Mouse (Mus musculus) thymus, adult 2 months (tissue): ENCODE data around the gene Ccdc70. TPM values are rescaled to one million over a fixed set of nuclear protein-coding genes. Genes with fewer than 3 reads are reported as not detected.
"Not testable (repeated sequence)": the region's sequence is repeated elsewhere in the genome, so short reads cannot be mapped to it uniquely, and the experiment has no call there.

Experiments
- DNase-seq: peaks from one replicate; pipeline ENCODE4 v3.0.0; 2021
- H3K27ac ChIP-seq: fragments of 200-500 bp; 2 replicates; pipeline ENCODE4 v1.5.1; 2012; ENCODE audit warnings: low read length, control low read depth; ENCODE audit not compliant: control insufficient read depth, insufficient read depth
- H3K27me3 ChIP-seq: fragments of 200-500 bp; 2 replicates; pipeline ENCODE4 v1.6.1; 2012; ENCODE audit warnings: mild to moderate bottlenecking, low read length, moderate library complexity, mixed read lengths; ENCODE audit not compliant: control insufficient read depth, insufficient read depth
- H3K36me3 ChIP-seq: fragments of 200-500 bp; 2 replicates; pipeline ENCODE4 v1.6.1; 2012; ENCODE audit warnings: mild to moderate bottlenecking, low read length, moderate library complexity; ENCODE audit not compliant: control insufficient read depth, insufficient read depth
- H3K4me1 ChIP-seq: fragments of 200-500 bp; replicated peaks from 2 replicates; pipeline ENCODE4 v1.6.1; 2012; ENCODE audit warnings: low read length; ENCODE audit not compliant: control insufficient read depth, insufficient read depth
- H3K4me3 ChIP-seq: fragments of 200-500 bp; 2 replicates; pipeline ENCODE4 v1.5.1; 2012; ENCODE audit warnings: mild to moderate bottlenecking, low read length, control low read depth, moderate library complexity; ENCODE audit not compliant: control insufficient read depth, insufficient read depth
- CTCF ChIP-seq: fragments of 200-500 bp; IDR thresholded peaks from 2 replicates; pipeline ENCODE4 v1.5.1; 2012; ENCODE audit warnings: mild to moderate bottlenecking, control low read depth, low read length, moderate library complexity, borderline replicate concordance; ENCODE audit not compliant: control insufficient read depth, poor library complexity, insufficient read depth; ENCODE audit errors: extremely low read depth
- POLR2A ChIP-seq: fragments of 200-500 bp; IDR thresholded peaks from 2 replicates; pipeline ENCODE4 v1.6.1; 2012; ENCODE audit warnings: mild to moderate bottlenecking, low read length, control low read depth, moderate library complexity; ENCODE audit not compliant: control insufficient read depth, poor library complexity, insufficient read depth; ENCODE audit errors: extremely low read depth
- WGBS: fragments of 180-500 bp; shearing (Covaris S2); methylation state at CpG from one replicate; pipeline ENCODE4 v1.1.7; 2018; 5-methylcytosine and 5-hydroxymethylcytosine counted together
- polyA plus RNA-seq: library from polyadenylated mRNA; depleted of rRNA; stranded (reverse); fragments of >200 nt; gene quantifications from 2 replicates; pipeline ENCODE4 v1.2.3, GENCODE M21; 2012; rRNA removed

The Ccdc70 gene
- polyA plus RNA-seq, result not detected in 2 replicates

DNA sequence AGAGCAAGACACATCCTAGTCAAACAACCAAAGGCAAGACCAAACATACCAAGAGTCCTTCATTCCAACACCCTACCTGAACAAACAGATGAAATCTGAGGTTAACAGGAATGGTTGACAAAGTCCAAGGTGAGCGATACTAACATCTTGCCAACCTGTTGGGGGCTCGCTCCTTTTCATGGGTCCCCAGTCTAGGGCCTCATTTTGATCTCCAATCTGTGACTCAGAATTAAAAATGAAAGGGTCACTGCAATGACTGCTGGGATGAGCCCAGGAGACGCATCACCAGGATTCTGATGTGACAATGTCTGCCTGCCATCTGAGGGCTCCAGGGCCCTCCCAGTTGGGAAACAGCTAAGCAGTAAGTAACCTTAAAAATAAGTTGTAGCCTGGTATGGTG is at the start of gene Ccdc70:
Ccdc70 (plus strand) TSS at position 301 of the 400 bp plus-strand sequence.
- no peaks in the 10 kb centered on the region for H3K4me1 ChIP-seq
- TF ChIP-seq CTCF (no peak), POLR2A (no peak)
- 93% methylated on average over 3 of the region's 3 CpGs for WGBS

DNA sequence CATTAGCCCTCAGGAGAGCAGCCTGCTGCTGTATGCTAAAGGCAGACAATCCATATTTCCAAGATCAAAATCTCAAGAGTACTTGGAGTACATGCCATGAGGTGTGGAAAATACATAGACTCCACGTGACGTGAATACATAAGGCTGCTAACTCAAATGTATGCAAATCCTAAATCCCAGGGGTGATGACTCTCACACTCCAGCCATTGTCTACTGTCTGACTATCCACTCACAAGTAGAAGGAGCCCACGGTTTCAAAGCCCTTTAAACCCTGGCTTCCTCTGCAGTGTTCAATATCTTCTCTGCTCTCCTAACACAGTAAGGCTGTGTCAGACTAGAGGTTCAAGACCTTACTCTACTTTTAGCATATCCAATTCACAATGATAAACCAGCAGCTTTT is 38.8 kb upstream of the Ccdc70 start:
- DNase-seq, result not testable (repeated sequence)
- 94% methylated on average over 3 of the region's 3 CpGs for WGBS

More for the DNA sequence above, at the start of gene Ccdc70:
- H3K27ac ChIP-seq, result no peak within 1 kb of the TSS
- DNase-seq, result no peak
- no peaks in the 10 kb centered on the region for H3K36me3 ChIP-seq
- H3K4me3 ChIP-seq, result no peak within 1 kb of the TSS
- no peaks in the 10 kb centered on the region for H3K27me3 ChIP-seq

DNA sequence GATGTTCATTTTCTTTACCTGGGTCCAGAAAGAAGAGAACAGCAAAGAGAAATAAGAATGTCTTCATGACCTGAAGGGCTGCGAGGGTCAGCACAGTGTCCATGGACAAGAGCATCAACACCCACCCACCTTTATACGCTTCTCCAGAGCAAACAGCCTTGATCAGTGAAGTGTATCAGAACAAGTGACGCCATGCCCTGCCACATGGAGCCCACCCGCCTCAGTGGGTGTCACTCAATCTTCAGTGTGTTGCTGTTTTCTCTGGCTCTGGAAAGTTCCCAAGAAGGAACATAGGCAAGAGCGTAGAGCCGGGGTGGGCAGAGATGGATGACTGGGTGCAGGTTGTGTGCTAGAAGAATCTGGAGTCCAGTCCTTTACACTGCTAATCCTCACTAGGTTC is 37.0 kb upstream of the Ccdc70 start, which contains the start of gene Defb15:
Defb15 (minus strand) TSS at position 101 of the 400 bp plus-strand sequence.
- no peaks in the 10 kb centered on the region for H3K4me1 ChIP-seq
- no peaks in the 10 kb centered on the region for H3K36me3 ChIP-seq
- TF ChIP-seq CTCF (no peak), POLR2A (no peak)
- WGBS, result 95% methylated on average over 6 of the region's 6 CpGs
- no peak within 1 kb of the TSS for H3K4me3 ChIP-seq
- no peak within 1 kb of the TSS for H3K27ac ChIP-seq
- DNase-seq, result no peak
- no peaks in the 10 kb centered on the region for H3K27me3 ChIP-seq

More for the DNA sequence above, 38.8 kb upstream of the Ccdc70 start:
- H3K4me3 ChIP-seq, H3K36me3 ChIP-seq, H3K27me3 ChIP-seq, H3K4me1 ChIP-seq, H3K27ac ChIP-seq: not testable (repeated sequence)

DNA sequence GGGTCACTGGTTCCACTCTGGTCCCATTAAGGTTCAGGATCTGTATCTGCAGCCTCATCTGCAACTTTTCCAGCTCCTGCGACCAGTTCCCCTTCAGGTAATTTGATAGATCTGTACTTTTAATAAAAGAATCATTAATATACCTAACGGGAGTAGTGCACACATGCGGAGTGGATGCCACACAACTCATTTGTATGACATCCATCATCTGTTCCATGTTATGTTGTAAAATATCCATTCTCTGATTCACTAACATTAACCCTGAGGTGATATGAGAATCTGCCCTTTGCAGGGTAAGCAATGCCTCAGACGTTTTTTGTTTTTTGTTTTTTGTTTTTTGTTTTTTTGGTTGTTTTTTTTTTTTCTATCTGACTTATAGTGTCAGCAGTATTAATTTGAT is 31.5 kb upstream of the Ccdc70 start, which contains the start of gene Defb35:
Defb35 (plus strand) TSS at position 301 of the 400 bp plus-strand sequence.
- WGBS, result 89% methylated on average over 4 of the region's 4 CpGs
- not testable (repeated sequence) for H3K27me3 ChIP-seq, DNase-seq, H3K4me3 ChIP-seq, H3K27ac ChIP-seq, H3K4me1 ChIP-seq, H3K36me3 ChIP-seq

DNA sequence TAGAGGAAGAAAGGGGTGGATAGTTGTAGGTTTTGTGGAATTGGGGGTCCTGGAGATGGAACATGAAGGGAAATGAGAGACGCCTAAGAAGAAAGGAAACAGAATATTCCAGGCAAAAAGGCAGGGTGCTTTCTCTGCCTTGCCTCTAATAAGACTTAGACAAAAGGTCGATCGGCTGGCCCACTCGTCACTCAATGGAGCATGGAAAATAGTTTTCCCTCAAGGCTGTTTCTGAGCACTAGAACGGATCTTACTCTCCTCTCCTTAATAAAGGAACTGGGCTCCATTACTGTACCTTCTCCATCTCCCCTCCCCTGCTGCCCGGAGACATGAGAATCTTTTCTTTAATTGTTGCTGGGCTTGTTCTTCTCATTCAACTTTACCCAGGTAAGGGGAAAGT is 23.1 kb upstream of the Ccdc70 start, which contains the start of gene Defb13:
Defb13 (plus strand) TSS at position 301 of the 400 bp plus-strand sequence.
- H3K4me3 ChIP-seq, result no peak within 1 kb of the TSS
- H3K27ac ChIP-seq, result no peak within 1 kb of the TSS
- H3K36me3 ChIP-seq, result no peaks in the 10 kb centered on the region
- H3K27me3 ChIP-seq, result no peaks in the 10 kb centered on the region
- no peak for TF ChIP-seq CTCF
- no peak for TF ChIP-seq POLR2A
- no peaks in the 10 kb centered on the region for H3K4me1 ChIP-seq
- 91% methylated on average over 6 of the region's 6 CpGs for WGBS
- no peak for DNase-seq

DNA sequence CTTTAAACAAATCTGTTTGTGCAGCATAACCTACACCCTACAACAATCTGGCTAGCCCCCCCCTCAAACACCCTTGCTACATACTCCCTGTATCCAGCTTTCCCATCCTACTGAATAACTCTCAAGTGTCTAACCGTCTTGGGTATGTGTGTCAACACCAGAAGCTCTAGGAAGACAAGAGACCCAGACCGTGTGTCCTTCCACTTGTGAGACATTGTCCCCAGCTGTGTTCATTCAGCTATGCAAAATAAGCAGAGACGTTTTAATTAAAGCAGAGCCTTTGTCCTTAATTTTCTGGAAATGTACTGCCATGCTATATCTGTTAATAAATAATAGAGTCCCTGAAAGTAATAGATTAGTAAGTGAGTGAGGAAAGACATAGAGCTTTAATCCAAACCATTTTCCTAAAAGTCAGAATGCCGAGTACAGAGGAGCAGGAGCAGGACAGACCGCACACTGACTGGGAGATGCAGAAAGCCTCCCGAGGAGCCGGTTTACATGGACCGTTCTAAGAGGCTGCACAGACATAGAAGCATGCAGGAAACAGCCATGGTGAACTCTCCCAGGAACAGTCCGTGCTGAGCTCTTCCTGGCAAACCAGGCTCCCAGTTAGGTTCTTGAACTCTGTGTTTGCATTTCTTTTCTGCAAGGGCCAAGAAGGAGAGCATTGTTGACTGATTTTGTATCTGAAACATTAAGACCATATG is 22.1 kb upstream of the Ccdc70 start:
- 84% methylated on average over 9 of the region's 9 CpGs for WGBS
- H3K27me3 ChIP-seq, result no peaks in the 10 kb centered on the region
- no peak for TF ChIP-seq POLR2A
- no peak for TF ChIP-seq CTCF
- H3K27ac ChIP-seq, result no peak overlapping the region
- no peak for DNase-seq
- no peak overlapping the region for H3K4me3 ChIP-seq
- H3K36me3 ChIP-seq, result no peaks in the 10 kb centered on the region
- no peaks in the 10 kb centered on the region for H3K4me1 ChIP-seq

DNA sequence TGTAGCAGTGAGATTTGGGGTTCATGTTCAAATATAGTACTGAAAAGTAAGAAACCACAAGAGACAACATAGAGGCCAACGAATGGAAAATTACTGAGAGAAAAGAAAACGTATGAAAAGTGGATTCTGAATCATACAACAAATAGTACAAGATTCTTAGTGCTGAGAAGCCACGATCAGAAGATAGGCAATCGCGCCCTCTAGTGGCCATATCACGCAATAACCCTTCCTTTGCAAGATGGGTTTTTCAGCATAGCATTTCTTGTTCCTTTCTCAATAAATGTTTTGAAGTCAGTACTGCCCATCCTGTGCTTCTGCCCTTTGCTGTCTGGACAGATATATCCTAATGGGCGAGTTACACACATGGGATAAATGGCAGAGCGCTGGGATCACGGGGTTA is 14.3 kb upstream of the Ccdc70 start:
- Histone ChIP-seq H3K4me1 (no peaks in the 10 kb centered on the region), H3K27me3 (no peaks in the 10 kb centered on the region), H3K27ac (no peak overlapping the region), H3K36me3 (no peaks in the 10 kb centered on the region), H3K4me3 (no peak overlapping the region)
- WGBS, result 9% methylated on average over 9 of the region's 9 CpGs
- peak; percentile 12 for DNase-seq
- no peak for TF ChIP-seq CTCF
- TF ChIP-seq POLR2A, result no peak

DNA sequence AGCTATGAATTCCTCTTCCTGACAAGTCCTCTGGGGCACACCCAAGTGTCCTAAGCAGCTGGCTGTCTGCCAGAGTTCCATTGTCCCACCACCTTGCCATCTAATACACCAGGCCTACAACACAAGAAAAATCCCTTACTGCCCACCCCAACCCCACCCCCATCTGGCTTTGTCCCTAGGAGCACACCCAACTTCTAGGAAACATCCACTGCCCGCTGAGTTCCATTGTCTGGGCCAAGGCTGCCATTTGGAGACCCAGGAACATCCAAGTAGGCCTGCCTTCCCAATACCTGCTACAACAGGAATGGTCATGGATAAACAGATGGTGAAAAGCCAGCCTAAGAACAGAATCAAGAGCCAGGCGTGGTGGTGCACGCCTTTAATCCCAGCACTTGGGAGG is 13.2 kb upstream of the Ccdc70 start:
- no peak for TF ChIP-seq CTCF
- TF ChIP-seq POLR2A, result no peak
- H3K4me3 ChIP-seq, result no peak overlapping the region
- no peaks in the 10 kb centered on the region for H3K36me3 ChIP-seq
- no peak for DNase-seq
- no peaks in the 10 kb centered on the region for H3K4me1 ChIP-seq
- 89% methylated on average over 3 of the region's 3 CpGs for WGBS
- no peaks in the 10 kb centered on the region for H3K27me3 ChIP-seq
- no peak overlapping the region for H3K27ac ChIP-seq
